Mouse (Mus musculus): Measurements from ENCODE around the gene Sept14.

Gene Sept14

GRCm38 (mm10) chr5:129667851-129668250 is 40.5 kb downstream of the Sept14 start:
- DNase-seq: no peak

- no peak for DNase-seq
Observed at GRCm38 (mm10) chr5:129666271-129666909, 41.9 kb downstream of the Sept14 start.

DNA sequence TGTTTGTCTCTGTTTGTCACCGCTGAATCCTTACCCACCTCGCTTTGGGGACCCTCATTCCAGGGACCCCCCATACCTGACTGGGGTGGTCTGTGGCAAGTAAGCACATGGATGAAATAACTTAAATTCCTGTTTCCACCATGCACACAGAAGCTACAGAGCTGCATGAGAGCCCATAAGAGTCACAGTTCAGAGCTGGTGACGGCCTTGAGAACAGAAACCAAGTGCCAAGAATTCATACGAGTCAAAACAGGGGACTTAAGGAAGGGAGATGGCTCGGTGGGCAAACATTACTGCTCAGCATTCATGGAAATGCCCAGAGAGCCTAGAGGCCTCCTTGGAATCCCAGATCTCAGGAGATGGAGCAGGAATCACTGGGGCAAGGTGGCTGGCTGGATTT is 44.2 kb downstream of the Sept14 start:
- no peak for DNase-seq

GRCm38 (mm10) chr5:129657931-129658330 is 50.4 kb downstream of the Sept14 start:
- DNase-seq: no peak

GRCm38 (mm10) chr5:129657016-129657415 is 51.3 kb downstream of the Sept14 start:
- DNase-seq: no peak

- no peak for DNase-seq
Observed at GRCm38 (mm10) chr5:129650858-129651257, 57.5 kb downstream of the Sept14 start.

Data from layer of hippocampus, adult 9-11 months (tissue).